Mouse (Mus musculus) naive thymus-derived CD4-positive, alpha-beta T cell, adult 2 months (primary cell): ENCODE data around the gene Tekt1.
"Not testable (repeated sequence)": the region's sequence is repeated elsewhere in the genome, so short reads cannot be mapped to it uniquely, and the experiment has no call there.

Experiments used
- DNase-seq: peaks from one replicate; pipeline ENCODE4 v3.0.0-alpha.2; 2011; ENCODE audit warnings: low read depth

Gene Tekt1

DNA sequence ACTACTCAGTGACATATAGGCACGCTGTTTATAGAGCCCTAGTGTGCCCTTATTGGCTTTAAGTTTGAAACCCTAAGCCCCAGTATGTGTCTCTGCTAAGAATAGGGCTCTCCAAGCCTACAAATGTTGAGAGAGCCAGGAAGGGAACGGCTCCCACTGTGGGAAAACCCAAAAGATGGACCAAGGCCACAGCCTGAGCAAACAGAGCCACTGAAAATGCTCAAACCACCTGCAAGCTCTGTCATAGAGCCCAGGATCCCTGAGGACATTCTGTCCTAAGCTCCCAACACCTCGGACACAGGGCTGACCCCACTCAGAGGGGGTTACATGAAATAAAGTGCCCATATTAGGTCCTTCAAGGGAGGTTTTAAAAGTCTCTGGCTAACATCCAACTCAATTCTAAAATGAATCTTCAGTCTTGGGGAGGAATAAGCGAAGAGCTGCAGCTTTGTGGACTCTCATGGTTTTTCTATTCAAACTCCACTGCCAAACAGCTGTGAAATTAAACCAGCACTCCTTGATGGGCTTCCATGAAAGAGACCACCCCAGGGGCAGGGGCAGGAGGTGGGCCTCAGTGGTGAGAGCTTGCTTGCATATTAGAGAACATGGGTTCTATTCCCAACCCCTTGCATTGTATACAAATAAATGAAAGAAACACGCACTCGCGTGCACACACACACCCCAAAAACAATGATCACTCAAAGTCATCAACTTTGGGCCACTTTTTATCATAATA lies 27.3 kb upstream of the Tekt1 start:
- no peak for DNase-seq

DNA sequence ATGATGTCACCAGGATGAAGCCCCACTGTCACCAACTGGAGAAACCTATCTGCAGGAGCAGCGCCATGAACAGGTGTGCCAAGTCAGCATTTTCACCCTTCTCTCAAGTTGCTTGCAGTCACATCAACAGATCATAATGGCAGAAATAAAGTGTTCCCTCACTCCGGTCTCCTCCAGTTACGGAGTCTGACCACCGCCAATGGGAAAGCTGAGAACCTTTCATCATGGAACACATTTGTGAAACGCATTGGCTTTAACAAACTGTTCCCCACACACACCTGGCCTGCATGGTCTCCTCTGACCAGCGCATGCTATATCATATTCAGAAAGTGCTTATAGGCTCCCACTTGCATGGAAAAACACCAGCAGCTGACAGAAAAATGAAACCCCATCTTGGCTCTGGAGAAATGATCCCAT lies 25.9 kb upstream of the Tekt1 start:
- DNase-seq: no peak

DNA sequence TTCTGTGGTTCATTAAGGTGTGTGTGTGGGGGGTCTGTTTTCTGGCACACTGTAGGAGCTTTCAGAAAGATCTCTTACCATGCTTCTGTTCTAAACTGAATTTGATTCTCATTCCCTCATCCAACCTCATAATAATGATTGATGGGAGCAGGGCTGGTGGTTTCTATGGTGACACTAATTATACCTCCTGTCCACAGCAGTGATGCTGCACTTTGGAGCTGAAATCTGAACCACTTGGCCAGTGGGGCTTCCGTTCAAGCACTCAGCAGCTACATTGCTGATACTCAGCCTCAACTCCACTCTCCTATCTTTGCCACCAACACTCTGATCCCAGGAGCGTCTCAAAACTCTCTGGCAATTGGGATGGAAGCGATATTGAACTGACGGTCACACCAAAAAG lies 17.1 kb upstream of the Tekt1 start:
- no peak for DNase-seq

DNA sequence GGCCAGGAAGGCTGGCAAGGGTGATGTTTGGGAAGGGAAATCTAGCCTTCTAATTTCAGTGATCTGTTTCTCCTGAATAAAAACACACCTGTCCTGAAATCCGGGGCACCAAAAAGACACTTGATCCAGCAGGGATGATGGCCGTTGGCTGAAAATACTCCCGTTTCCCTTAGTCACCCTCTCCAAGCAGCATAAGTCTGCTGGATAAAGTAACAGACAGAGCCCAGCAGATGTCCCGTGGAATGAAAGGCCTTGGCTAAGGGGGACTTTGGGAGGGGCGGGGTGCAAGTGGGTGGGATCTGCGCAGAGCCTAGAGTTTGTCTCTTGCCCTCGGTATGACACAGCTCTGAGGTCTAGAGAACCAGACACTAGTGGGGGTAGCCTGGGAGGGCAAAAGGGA lies 16.0 kb upstream of the Tekt1 start:
- DNase-seq: no peak

DNA sequence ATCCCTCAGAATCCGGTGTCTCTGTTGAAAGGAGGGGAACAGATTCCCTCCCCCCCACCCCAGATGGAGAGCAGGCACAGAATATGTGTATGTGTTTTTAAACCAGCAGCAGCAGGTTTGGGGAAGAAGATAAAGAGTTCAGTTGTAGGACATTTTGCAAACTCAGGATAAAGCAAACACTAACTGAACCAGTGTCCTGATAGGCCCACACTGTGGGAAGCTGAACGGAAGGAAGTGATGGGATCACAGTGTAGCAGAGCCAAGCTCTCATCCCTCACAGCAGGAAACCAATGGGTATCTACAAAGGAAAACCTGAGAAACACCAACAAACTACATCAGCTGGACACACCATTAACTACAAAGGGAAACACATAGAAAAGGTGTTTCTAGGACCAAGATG lies 14.3 kb upstream of the Tekt1 start:
- no peak for DNase-seq

DNA sequence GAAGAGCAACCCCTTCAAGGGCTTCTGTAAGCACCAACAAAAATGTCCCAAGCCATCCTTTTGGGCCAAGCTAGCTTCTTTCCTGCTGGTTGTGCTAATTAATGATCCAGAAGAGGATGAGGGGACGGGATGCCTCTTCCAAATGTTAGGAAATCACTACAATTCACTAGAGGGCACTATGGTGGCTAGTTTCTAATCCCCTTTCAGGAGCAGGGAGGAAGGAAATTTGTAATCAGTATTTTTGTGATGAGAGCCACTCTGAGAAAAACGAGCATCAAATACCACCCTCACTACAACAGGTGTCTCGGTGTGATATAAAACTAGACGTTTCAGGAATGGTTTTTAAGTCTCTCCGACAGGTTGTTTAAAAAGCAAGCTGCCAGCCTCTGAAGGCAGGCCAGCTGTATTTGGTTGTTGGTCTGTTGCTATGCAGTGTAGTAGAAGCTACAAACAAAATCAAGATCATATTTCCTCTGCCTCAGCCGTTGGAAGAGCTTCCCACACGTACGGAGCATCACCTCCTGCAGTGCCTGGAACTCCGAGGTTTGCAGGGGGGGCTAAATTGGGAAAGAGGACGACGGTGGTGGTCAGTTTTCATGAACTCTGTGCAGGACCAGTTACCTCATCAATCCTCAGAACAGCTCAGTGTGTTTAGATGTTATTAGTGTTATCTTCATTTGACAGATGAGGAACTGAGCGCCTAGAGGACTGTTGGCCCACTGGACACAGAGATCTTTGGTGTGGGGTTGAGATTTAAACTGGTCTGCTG lies 7.8 kb upstream of the Tekt1 start:
- DNase-seq: no peak

DNA sequence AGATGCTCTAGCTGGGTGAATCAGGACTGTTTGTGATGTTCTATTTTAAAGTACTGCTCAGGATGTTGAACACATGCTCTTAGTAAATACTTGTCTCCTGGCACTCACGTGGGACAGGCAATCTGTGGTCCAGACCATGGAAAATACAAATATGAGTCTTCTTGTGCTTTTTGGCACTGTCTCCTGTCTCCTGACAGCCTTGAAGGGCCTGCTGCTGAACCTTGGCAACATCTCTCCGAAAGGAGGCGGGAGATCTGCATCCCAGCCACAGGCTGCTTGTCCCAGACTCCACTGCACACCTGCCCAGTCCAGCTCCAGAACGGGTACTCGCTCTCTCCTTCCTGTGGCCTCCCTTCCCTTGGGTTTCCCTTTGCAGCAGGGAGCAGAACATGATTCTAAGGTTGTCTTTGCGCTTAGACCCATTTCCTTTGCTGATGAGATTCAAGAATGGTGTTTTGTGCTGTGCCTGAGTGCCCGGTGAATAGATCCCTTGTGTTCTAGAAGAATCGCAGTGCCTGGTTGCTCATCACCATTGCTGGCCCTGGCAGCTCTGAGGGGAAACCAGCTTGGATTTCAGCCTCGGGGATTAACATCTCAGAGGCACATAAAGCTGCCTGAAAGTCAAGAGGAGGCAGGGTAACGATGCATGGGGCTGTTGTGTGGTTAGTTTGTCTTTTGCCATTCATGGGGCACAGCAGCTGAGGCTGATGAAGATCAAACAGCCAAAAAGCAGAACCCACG lies 5.9 kb upstream of the Tekt1 start:
- DNase-seq: no peak

DNA sequence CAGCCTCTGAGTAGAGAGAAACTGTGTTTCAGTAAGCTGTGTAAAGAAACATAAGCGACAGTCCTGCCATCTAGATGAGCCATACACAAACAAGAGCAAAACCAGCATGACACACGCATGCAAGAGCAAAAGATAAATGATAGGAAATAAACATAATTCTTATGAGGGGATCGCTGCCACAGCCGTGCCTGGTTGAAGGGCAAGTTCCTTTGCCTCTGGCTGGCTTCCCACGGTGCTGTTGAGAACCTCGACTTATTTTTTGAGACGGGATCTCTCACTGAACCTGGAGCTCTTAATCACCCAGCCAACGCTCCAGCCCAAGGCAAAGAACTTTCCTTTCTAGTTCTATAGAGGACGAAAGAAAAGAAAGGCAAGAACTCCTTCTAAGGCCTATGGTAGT lies 3.9 kb upstream of the Tekt1 start:
- DNase-seq: no peak

DNA sequence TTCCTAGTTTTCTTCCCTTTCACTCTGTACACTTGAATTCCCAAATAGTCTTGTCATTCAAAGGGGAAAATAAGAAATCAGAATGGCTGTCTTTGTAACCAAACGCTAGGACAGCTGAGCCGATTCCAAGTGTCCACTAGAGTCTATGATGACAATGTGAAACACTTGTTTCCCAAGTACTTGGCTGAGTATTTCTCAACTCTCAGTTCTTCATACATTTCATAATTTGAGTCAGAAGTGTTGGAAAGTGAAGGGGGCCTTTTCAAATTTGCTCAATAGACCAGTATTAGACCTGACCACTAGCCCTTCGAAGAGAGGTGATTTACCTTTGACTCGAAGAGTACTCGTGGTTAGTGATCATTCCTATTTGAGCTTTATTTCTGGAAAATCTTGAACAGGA lies 2.3 kb upstream of the Tekt1 start:
- no peak for DNase-seq

DNA sequence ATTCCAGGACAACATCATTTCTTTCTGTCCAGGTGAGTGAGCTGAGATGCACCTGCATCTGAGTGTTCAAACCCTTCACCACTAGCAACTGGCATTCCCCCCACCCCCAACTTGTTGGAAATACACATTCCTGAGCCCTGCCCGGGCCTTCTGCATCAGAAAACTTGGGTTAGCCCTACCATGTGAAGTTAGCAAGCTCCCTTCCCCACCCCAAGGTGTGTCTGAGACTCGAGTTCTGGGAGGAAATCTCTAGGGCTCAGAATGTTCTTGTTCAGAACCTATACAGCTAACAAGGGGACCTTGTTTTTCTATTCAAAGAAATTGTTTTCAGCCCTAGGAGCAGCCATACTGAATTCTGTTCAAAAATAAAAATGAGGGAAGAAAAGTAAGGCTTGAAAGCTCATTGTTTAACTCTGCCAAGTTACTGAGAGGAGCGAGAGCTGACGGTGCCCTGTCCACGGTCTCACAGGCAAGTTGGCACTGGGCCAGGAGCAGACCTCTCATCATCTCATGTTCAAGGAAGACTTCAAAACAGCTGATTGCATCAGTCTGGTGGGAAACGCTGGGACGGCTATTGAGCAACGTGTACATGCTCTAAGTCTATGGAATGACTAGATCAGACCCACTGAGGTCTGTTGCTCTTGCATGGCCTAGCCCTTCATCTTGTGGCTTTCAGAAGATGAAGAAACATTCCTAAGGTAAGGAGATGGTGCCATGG lies 1.4 kb upstream of the Tekt1 start:
- DNase-seq: no peak

DNA sequence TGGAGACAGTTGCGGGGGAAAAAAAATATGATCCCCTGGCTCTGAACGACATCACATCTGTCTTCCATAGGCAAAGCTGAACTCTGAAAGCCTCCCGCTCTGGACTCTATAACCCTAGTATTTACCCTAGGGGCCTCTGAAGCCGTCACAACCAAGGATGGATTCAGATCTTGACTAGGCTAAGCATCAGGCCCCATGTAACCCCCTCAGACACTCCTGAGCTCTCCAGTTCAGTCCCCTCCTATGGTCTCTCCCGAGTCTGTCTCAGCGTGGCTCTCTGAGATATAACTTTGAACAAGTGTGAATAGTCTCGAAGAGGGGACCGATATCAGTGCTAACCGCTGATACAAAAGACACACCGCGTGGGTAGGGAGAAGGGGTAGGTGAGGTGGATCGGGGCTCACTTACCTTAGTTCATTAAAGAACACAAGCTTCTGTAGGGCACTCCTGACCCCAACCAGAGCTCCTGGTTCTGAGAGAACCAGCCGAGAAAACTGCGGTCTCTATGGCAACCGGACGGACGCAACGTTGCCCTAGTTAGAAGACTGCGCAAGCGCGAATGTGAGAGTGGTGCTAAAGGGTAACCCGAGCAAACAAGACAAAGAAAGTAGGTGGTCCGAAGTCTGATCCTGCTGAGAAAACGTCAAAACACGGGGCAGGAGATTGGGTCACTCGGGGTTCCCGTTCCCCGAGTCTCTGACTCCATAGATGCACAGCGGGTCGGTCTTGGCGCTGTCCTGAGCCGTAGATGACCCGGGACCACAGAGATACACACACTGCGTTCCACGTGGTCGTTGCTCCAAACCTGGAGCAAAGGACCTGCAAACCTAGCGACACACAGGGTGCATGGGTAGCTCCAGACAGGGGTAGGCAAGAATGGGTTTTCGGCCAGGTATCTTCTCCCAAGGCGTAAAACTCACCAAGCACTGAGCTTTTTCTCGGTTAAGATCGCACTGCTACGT lies 576 bp downstream of the Tekt1 start:
- no peak for DNase-seq

DNA sequence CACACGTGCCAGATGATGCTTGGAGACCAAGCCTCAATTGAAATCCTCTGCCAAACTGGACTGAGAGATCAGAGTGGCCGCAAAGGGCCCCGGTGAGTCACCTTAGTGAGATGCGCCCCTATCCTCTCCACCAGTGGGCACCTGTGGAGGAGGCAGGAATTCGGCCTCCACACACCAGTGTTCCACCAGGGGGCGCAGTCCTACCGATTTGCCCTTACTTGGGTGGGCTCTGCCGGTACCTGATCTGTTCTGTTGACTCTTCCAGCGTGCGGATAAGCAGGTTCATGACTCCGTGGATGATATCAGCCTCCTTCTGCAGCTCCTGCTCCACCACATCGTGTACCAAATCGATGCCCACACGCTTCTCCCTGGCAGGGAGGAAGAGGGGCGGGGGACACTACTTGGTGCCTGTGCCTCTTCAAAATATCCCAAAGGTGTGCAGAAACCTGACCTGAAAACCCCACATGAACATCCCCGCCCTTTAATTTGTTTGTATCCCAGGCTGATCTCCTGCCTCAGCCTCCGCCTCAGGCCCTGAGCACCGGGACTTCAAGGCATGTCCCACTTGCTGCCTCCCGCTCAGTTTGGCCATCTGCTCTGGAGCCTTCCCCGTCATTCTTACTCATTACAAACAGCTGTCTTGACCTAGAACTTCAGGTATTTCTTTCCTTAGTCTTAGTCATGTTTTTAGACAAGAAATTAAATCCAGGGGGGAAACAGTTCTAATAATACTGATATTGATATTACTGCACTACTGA lies 7.1 kb downstream of the Tekt1 start:
- peak; percentile 63 for DNase-seq

DNA sequence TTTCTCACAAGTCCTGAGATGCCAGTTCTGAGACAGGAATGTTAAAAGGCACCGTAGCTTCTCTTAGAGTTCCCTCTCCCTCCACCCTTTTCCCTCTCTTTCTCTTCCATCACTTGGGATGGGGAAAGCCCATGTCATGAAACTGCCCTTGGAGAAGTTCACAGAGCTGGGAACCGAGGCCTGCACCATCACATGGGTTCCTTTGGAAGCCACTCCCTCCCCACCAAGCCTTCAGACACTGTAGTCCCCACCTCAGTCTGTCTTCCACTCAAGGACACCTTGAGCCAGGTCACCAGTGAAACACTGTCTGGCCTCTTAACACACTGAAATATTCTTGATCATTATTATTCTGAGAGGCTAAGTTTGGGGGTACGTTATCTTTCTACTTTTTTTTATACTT lies 9.1 kb downstream of the Tekt1 start:
- DNase-seq: no peak

DNA sequence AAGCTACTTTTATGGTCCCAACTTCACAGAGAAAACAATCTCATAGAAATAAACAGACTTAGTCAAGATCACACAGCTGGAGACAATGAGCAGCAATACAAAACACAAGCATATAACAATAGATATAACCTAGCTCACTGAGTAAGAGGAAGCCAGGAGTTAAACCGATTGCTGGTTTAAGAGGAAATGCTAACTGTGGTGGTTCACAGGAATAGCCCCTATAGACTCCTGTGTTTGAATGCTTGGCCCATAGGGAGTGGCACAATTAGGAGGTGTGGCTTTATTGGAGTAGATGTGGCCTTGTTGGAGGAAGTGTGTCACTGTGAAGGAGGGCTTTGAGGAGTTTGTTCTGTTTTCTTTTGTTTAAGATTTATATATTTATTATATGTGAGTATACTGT lies 10.0 kb downstream of the Tekt1 start:
- DNase-seq: no peak

DNA sequence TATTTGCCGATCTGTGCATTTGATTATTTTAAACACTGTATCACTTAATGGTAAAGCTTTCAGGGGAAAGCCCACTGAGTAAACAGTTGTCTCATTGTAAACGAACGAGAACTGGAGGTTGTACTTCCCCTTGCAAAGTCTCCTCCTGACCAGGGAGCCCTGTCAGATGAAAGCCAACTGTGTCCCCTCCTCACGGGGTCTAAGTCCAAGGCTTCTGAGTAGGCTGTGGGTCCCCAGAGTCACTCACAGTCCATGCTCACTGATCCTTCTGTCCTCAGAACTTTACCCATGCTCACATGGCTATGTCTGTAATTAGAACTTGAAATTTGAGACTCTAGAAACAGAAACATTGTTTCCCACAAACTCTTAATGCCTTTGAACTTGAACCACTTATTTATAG lies 12.6 kb downstream of the Tekt1 start:
- no peak for DNase-seq

DNA sequence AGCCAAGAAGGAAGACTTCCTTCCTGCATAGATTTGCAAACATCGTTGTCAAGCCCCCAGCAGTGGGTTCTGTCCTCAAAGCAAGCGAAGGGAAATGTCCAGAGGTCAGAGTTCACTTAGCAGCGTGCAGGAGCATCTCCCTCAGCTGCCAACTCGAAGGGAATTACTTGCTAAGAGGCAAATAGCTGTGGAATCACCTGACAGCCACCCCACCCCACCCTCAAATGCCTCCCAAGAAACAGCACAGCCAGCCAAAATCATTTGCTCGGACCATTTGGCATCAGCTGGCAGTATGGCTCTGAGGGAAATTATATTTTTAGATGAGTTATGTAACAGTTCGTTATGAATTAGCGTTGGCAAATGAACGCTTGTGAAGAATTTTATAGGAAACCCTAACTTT lies 13.2 kb downstream of the Tekt1 start:
- DNase-seq: no peak

DNA sequence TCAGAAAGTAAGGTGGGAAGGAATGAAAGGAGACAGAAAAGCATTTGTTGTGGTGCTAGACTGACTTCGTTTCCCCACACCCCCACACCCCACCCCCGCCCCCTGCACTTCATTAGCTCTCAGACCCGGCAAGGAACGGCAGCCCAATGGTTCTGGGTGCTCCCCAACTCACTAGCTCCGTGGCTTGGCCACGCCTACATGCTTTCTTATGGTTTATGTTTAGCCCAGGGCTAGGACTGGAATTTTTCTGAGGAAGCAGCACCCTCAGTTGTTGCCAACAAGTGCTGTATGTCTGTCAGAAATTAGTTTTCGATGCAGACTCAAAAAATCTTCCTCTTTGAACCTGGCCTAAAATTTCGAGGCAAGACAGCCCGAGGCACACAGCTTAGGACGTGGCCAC lies 13.7 kb downstream of the Tekt1 start:
- DNase-seq: no peak

DNA sequence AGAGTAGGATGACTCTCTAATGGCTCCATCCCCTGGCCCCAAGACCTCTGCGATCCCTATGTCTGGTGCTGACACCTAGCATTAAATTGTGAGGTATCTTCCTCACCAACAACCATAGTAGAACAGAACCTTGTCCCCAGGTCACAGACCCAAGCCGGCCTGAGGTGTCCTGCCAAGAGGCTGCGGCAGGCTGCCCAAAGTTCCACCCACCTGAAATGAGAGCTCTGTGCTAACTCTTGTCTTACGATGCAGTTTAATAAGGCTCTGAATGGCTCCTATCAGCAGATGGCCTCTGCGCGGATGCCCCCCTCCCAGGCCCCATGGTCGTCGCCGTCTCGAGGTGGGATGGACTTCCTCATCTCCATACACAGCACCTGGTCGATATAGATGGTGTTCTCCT lies 17.8 kb downstream of the Tekt1 start:
- DNase-seq: no peak

DNA sequence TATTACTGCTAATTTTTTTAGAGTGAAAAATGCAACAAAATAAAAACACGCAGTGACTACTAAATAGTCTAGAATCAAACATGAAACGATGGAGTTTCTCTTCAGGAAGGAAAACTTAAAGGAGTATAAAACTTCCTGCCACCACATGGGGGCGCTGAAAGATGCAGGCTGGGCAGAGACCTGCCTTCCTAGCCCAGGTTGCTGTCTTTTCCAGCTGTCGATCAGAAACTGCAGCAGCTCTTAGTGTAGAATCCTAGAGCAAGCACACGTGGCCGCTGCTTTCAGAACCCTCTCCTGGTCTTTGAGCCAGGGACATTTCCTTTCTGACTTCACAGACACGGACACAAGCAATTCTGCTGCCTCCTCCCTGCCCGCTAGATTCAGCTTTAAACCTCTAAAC lies 18.3 kb downstream of the Tekt1 start:
- DNase-seq: peak; percentile 41

DNA sequence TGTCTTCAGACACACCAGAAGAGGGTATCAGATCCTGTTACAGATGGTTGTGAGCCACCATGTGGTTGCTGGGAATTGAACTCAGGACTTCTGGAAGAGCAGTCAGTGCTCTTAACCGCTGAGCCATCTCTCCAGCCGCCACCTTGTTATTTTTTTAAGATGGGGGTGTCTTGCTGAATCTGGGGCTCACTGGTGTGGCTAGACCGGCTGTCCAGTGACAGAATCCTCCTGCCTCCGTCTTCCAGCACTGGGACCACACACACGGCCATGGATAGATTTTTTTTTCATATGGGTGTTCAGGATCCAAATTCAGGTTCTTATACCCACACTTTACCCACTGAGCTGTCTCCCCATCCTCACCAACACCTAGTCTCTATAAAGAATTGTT lies 19.0 kb downstream of the Tekt1 start:
- DNase-seq: not testable (repeated sequence)
